In genomic region chr6:73644778-73645267, GRCm38 (mm10) we compare ENCODE assay signal across 9 mouse cellular contexts.
A peak's percentile ranks its signal among the peaks of the same experiment; 100 is the strongest.
DNase-seq lines count a peak whose midpoint lies in the region; ATAC-seq lines count a peak whose summit lies in the region.
"Had no signal": no experiment of that assay in that cellular context is flagged by ENCODE, and none has a peak within 500 bp of the region (broad histone marks: within the 10 kb centered on the region; RNA-seq: fewer than 3 reads in every experiment).

No protein-coding gene starts in this region.

- no peaks in the 10 kb centered on the region for H3K27me3 ChIP-seq in midbrain, embryonic 12.5 days
- H3K27me3 ChIP-seq: limb, embryonic 15.5 days had no signal

- peak; percentile 60; the same call in 1 of the 2 replicates for ATAC-seq in midbrain, embryonic 12.5 days (ENCODE audit: low FRiP score, low read depth)

- H3K9ac ChIP-seq in midbrain, embryonic 12.5 days (replicated peaks), result no peak overlapping the region
- H3K9ac ChIP-seq: limb, embryonic 15.5 days had no signal

- WGBS in midbrain, embryonic 12.5 days, result 46% methylated on average over 2 of the region's 2 CpGs

- no peaks in the 10 kb centered on the region for H3K4me1 ChIP-seq in midbrain, embryonic 12.5 days
- H3K4me1 ChIP-seq: limb, embryonic 15.5 days had no signal

- no peaks in the 10 kb centered on the region for H3K9me3 ChIP-seq in midbrain, embryonic 12.5 days
- H3K9me3 ChIP-seq: limb, embryonic 15.5 days had no signal

- H3K27ac ChIP-seq in midbrain, embryonic 12.5 days (replicated peaks), result no peak overlapping the region
- H3K27ac ChIP-seq: limb, embryonic 15.5 days had no signal

- intact Hi-C loops in gastrocnemius, postnatal 14 days (cut with DNase I; ENCODE audit: low total_unique reads), result no loop called here

- H3K36me3 ChIP-seq in midbrain, embryonic 12.5 days, result no peaks in the 10 kb centered on the region
- H3K36me3 ChIP-seq: limb, embryonic 15.5 days had no signal

- DNase-seq in right cerebral cortex, adult 18-20 months, result peak; percentile 70
- no peak for DNase-seq in right cerebral cortex, postnatal 4 days
- peak; percentile 65 for DNase-seq in layer of hippocampus, adult 11-12 months (ENCODE audit: low spot score)
- no peak for DNase-seq in gastrocnemius, postnatal 14 days
- DNase-seq in kidney, postnatal 25 days, result no peak
- no peak for DNase-seq in thymus, postnatal 25 days
- DNase-seq: thymus, adult 18-20 months had no signal

- no peak overlapping the region for H3K4me2 ChIP-seq in midbrain, embryonic 12.5 days (replicated peaks)
- H3K4me2 ChIP-seq: limb, embryonic 15.5 days had no signal

- H3K4me3 ChIP-seq in midbrain, embryonic 12.5 days, result no peak overlapping the region
- H3K4me3 ChIP-seq: limb, embryonic 15.5 days had no signal

Comparison
In these comparisons a context has a peak if more than half of its experiments do, and no peak if none do; other contexts are left out.
1. DNase-seq: peak in right cerebral cortex, adult 18-20 months (single experiment) and layer of hippocampus, adult 11-12 months (single experiment); none in right cerebral cortex, postnatal 4 days (single experiment), gastrocnemius, postnatal 14 days (single experiment), kidney, postnatal 25 days (0 of 2) and thymus, postnatal 25 days (single experiment).